Mouse (Mus musculus): ENCODE measurements at regions not wholly inside any gene's neighbourhood (a gene's known extent, or its start where the extent isn't known, plus 50 kb on each side); places are given as distances from the start of the nearest gene placed in this dataset.
A peak's percentile ranks its signal among the peaks of the same experiment; 100 is the strongest.

DNA sequence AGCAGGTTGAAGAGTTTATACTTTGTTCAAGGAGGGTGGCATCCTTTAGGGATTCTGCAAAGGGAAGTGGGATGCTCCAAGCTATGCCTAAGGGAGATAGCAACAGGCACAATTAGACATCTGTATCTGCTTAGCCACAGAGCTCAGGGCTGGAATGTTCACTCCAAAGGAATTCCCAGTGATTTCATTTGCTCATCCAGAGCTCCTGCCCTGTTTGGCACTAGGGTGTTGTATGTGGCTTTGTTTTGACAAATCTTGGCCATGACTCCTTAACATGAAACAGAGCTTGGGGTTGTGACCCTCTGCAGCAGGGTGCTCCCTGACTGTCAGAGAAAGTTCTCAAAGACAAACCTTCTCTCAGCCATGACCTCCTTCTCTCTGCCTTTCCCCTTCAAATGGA lies 194.8 kb upstream of the 1810046K07Rik start:
- no peak for DNase-seq

DNA sequence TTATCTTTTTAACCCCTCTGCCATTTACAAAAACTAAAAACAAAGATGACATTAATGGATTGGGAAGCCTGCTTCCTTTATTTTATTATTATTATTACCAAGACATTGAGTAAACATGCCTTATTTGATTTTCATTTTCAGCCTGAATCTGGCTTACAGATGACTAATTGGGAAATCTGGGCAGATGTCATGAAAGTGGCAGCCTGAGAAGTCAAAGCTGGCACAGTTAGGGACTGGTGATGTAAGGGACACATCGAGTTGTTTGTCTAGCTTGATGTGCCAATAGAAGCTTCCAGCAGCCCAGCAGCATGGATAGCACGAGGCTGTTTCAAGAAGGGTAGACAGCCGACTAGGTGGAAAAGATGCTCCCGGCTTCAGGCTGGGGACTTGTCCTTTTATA lies 197.2 kb upstream of the 1810046K07Rik start:
- no peak for DNase-seq

DNA sequence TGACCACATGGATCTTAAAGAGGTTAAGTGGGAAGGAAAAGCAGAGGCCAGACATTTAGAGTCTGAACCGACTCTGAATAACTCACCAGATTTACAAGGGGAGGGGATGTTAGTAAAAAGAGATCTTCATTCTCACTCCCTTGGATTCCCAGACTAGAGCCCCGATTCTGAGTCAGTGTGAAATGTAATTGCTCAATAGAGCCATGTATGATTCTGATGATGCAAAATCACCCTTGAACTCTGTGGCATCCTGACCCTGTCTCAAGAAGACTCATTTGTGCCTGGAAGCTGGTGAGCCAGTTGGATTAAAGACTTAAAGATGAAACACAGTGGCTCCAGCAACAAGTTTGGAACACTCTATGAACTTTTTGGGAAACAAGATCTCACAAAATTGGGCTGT lies 210.2 kb upstream of the 1810046K07Rik start:
- no peak for DNase-seq

DNA sequence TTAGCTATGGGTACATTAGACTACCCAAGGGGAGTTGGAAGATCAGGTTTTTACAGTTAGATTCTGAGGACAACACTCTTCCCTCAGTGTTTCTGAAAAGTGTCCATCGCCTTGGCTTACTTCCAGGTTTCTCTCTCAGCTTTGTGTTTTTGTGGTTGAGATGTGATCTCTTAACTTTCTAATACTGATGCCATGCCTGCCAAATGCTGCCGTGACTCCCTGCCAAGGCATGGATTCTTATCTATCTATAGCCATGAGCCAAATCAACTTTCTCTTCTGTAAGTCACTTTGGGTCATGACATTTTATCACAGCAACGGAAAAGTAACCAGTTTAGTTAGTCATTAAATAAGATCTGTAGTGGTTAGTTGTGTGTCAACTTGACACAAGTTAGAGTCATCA lies 213.2 kb upstream of the 1810046K07Rik start:
- no peak for DNase-seq

DNA sequence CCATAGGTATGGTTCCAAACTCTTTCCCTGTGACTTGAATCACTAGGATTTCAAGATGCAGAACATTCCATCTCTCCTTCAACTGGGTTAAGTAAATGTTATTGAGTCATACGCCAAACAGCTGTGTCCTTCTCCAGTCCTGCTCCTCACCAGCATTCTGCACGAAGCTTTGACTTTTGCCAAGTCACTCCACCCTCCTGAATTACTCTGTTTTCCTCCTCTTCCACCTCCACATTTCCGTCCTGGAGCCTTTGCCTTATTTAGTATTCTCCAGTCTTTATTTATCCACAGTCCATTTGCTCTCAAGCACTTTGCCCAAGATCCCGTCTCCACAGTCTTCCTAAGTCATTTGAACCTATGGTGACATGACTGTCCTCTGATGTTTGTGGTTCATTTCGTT lies 193.1 kb upstream of the Arhgap20 start:
- no peak for DNase-seq

DNA sequence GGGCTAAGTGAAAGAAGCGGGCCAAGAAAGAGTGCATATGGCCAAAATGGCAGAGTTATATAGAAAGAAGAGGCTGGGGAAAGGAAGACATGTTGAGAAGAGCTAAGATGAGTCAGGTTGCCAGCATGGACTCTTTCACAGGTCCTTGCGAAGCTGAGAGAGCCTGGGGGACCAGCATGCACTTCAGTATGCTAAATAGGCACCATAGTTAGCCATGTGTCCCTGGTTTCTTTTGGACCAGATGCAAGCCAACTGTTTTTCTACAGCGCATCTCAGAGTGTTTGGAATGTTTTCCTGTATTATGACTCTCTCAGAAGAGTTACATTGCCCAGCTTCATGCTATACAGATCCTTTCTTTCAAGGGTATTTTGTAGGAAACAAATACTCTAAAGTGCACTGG lies 183.5 kb upstream of the Arhgap20 start:
- DNase-seq, result no peak

DNA sequence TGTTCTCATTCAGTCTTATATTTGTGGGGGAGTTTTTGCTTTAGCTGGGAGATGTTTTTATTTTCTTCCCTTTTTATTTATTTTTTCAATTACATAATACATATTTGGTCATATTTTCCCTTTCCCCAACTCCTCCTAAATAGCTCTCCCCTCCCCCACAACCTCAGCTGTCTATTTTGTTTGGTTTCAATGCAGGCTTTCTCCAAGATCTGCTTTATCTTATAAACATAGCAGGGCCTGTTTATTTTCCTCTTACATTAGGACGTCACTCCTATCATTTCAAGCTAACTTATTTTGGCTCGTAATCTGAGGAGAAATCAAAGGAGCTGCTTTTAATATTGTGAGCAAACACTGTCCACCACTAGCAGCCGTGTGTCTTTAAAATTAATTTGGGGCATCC lies 171.4 kb upstream of the Arhgap20 start:
- no peak for DNase-seq

DNA sequence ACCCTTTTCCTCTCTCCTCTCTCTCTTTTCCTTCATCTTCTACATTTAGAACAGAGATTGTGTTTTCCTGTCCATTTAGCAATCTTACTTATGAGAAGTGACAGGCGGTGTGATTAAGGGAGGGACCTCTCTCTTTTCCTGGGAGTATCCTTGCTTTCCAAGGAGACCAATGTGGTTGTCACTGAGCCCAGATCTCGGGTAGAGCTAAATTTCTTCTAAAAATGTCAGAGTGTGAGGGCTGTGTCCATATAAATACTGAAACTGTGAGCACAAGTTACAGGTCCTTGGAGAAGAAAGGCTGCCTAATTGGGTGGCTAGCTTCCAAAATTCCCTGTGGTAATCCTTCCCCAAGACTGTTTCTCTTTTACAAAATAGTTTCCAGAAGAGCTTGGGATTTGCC lies 166.4 kb upstream of the Arhgap20 start:
- DNase-seq, result no peak

DNA sequence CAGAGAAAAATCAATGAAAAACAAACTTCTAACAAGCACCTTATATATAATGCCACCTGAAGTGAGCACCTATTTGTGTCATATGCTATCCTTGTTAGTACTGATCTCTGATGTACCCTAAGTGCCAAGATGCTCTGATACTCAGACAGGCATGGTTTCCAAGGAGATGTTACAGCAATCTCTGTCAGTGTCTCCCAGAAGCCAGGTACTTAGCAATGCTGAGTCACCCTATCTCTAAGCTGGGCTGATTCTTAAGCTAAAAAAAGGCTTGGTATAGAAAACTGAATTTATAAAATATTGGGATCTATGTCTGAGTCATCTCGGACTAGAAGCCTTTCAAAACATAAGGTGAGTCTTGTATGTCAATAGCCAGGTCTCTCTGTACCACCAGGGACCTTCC lies 157.0 kb upstream of the Arhgap20 start:
- peak; percentile 3 for DNase-seq

DNA sequence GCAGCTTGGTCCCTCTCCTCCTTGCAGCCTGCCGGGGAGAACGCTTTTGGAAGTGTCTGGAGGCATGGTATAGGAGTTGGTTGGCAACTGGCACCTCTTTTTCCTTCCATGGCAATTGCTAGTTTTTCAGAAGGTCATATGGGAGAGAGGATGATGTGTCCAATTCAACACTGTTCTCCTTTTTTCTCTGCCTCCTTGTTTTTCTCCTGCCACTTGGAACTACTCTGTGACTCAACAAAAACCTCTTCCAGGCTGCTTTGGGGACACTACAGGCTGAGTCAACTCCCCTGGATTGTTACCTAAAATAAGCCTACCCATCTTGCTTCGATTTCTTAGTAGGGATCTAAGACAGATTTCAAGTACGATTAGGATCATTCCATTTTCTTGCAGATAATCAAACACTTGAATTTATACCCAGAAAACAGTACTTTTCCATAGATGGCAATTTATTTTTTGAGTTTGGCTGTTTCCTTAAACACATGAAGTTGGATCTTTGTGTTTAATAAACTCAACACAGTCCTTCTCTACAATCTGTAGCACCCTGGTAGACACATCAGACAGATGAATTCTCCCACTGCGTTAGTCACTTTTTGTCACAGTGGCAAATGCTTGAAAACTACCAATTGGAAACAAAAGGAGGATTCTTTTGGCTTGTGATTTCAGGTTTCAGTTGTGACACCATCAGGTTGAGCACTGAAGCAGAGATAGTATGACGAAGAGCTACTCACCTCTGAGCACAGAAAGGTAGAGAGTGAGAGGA lies 156.3 kb upstream of the Arhgap20 start:
- DNase-seq, result peak; percentile 21

DNA sequence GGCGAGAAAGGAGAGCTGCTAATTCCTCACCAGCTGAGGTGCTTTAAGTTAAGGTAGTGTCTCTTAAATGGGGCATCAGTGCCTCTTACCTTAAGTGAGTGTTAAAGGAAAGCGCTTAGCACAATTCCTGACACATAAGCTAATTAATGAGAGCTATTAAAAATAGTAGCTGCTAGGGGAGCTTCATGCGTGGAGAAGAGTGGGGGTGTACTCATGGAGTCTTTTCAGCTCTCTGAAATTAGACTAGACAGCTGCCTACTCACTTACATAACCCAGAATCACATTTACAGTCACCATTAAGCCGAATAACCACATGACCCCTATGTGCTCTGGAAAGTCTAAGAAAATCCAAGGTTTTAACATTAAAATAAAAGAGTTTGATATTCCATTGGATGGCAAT lies 139.0 kb upstream of the Arhgap20 start:
- DNase-seq, result no peak

DNA sequence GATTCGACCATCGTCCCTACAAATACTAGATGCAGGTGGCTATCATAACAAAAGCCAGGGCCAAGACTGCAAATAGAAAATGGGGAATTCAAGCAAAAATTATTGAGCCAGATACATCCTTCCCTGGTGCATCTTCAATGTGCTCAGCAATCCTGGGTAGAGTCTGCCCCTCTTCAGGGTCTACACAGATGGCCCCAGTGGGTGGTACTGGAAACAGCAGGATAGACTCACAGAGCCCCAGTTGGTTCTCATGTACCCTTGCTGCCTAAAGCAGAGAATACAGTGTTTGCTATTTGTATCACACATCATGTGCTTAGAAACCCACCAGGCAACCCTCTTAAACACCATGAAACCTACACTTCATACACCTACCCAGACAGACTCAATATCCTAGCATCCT lies 129.0 kb upstream of the Arhgap20 start:
- DNase-seq, result no peak

DNA sequence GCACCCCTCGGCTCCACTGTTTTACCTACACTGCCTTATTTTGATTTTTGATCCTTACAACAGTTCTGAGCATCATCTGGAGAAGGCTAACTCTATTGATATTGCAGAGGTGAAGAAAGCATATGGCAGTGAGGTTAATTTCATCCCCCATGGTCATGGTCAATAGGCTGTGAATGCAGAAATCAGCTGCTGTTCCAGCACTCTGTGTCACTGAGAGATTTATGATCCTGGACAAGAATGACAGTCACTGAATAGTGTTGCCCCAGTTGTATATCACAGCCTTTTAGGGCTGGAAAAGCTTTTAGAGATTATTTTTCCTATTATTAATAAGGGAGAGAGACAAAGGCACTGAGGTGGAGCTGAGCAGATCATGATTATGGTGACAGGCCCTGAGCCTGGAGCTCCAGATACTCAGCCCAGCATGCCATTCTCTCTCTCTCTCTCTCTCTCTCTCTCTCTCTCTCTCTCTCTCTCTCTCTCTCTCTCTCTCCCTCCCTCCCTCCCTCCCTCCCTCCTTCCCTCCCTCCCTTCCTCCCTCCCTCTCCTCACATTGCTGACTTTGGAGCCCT lies 128.5 kb upstream of the Arhgap20 start:
- DNase-seq, result no peak

DNA sequence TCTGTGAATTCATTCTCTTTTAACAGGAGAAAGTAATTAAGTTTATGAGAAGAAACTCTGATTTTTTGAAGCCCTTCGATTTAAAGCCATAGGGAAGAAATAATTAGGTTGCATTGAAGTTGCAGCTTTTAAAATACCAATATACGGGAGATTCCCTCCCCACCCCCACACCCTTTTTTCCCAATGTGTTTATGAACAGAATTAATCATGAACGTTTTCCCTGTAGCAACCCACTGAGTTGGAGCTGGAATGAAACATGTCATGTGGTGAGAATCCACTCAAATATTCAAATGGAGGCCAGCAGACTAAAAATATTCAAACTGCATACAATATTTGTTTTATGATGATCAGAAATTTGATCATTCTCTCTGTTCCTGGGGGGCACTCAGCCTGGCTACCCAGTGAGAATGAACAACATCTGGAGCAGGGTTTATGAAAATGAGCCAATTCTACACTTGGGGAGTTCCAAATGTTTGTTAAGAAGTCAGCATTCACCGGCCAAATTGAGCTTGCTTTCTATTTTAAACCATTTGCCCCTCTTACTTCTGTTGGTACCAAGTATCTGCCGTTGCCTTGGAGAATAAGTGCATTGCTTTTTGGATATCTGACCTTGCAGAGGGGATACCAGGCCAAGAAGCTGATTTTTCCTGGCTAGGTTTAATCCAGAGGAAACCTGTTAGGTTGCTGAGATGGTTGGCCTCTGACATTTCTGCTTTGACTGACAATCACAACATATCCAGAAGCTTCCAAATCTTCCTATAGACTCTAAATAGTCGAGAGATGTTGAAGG lies 127.8 kb upstream of the Arhgap20 start:
- no peak for DNase-seq

DNA sequence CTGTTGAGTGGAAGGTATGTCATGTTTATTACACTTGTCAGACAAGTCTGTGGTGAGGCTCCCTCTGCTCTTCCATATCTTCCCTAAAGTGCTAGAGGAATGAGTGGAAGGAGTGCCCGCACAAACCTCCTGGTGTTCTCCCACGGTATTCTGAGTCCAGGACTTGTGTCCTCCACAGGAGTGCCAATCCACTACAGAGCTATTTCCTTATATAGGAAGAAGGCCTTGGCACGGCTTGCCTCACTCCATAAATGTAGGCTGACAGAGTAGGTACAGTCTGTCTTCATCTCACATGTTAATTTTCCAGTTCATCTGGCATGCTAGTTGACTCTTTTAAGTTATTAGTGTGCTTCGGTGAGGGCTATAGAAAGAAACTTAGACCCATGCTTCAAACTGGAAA lies 123.4 kb upstream of the Arhgap20 start:
- no peak for DNase-seq

DNA sequence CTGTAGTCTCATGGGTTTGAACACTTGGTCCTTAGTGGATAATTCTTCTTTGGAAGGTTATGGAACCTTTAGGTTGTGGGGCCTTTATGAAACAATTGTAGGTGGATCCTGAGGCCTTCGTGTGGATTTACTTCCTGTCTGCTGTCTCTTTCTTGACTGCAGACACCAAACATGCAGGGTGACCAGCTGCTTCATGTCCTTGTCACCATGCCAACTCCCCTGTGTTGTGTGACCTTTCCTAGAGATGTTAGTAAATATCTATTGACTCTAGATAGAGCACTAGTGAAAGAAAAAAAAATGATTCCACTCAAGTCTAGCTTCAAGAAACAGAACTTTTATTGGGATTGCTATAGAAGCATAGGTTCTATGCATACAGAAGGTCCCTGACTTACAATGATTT lies 119.7 kb upstream of the Arhgap20 start:
- no peak for DNase-seq

DNA sequence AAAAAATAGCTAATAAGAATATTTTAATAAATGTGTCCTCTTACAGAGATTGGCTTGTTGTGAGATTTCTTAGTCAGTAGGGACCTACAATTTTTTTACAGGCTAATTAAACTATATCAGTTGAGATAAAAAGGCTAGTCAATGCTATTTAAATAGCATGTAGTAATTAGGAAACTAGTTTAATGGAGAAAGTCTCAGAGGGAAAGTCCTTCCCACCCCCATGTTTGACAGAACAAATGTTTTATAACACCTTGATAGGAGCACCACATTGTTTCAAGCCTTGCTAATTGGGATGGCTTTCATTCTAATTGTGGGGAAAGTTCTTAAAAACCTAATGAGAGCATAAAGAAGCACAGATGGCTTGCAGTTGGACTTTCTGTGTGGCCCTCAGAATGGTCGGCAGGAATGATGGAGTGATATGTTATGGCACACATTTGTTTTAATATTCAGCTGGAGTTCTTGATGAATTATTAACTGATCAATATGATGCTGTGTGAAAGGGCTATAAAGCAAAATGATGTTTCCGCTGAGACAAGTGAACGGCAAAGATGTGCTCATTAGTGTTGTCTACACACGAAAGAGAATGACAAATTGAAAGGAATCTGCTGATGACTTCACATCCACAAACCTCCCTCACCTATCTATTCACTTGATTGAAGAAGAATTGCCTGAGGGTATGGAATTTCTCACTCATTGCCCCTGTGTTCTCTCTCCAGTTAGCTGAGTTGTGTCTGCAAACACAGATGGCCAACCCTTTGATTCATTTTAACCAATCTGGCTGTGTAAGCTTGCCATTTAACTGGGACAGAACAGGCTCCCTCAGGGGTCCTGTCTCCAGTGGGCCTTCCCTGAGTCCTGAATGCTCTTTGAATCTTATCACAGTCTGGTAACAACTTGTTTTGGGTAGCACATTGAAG lies 111.5 kb upstream of the Arhgap20 start:
- DNase-seq, result no peak

DNA sequence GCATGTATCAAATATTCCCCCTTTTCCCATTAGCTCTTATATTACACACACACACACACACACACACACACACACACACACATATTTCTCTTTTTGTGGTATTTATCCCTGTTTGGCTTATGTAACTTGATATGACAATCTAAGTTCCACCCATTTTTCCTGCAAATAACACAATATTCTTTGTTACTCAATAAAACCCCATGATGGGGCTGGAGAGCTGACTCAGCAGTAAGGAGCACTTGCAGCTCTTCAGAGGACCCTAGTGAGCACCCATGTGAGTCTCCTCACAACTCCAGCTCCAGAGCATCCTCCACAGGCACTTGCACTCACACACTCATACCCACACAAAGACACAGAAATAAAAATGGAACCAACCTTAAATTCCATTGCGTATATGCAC lies 110.5 kb upstream of the Arhgap20 start:
- no peak for DNase-seq

DNA sequence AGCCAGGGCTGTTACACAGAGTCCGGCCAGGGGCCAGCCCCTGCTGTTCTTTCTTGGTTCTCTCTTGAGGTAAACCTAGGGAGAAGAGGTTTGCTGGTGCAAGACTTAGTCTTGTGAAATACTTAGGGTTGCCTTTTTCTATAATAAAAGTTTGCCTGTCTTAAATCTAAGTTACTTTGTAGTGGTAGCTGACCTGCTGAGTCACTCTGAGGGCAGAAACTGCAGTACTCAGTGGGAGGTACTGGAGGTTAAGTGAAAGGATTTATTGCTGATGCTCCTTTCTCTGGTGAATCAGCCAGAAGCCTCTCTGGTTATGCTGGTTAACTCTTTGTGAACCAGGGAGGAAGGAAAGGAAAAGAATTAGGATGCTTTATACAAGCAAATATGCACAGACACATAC lies 107.3 kb upstream of the Arhgap20 start:
- DNase-seq, result no peak

DNA sequence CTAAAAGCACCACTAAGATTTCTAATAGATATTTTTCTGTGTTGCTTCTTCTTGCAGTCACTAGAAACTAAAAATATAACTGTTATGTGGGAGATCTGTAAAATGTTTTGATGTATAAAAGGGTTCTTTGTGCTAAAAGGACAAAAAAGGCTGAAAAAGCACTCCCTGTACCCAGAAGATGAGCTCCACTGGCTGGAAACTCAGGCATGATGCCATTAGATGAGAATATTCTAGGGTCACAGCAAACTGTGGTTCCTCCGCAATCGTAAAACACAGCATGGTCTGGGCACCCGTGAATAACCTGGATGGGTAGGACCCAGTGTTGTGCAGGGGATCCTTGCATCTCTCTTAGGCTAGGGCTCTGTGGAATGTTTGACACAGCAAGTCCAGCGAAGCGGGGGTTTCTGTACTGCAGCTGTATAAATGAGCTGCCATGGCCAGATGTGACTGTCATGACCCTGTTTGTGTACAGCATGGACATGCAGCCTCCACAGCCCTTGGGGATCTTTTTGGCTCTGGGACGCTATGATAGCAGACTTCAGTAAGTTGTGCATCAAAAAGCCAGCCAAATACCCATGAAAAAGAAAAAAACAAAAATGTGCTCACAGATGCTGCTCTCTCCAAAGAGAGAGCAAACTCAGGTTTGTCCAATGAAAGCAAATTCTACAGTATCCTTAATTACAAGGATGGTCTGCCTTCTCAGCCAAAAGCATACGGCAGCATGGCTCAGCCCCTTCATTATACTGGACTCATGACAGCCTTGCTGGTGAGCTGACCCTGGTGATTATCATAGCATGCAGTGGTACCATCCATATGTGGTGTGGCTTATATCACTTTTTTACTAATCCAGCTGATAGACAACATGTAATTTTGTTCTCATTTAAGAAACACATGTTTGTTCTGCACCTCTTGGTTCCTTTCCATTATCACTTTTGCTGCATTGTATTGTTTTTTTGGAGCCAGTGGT lies 103.9 kb upstream of the Arhgap20 start:
- DNase-seq, result no peak

DNA sequence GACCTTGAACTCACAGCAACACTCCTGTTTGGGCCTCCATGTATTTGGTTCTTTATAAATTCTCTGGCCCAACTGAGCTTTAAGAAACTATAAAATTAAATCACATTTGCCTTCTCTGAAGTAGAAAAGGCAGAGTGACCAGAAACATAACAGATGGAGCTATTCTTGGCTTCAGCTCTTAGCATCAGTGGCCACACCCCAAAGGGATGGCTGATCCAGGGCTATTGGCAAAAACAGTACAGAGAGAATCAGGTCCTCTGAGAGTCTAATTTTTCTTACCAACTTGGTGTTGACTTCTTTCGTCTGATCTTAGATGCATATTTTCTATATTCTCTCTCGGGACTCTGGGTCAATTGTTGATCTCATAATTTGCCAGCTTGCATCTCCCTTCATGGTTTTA lies 103.2 kb upstream of the Arhgap20 start:
- no peak for DNase-seq

DNA sequence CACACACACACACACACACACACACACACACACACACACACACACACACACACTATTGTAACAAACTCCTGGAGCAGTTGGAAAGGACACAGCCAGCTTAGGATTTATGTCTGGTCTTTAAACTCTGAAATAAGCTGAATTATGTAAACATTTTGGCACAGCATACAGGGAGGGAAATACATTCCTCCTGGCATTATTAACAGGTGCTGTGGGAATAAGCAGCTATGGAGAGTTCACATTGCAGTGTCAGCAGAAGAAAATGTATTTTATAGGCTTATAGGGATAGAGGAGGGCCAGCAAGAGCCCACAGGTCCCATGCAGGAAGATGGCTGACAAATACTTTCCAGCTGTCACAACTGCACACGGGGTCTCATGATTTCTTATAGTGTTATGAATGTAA lies 100.8 kb upstream of the Arhgap20 start:
- no peak for DNase-seq

All from right cerebral cortex, postnatal 25 days (tissue).